Mouse (Mus musculus) liver, embryonic 13.5 days (tissue): Measurements from ENCODE around the gene Shld2. TPM values are rescaled to one million over a fixed set of nuclear protein-coding genes. Genes with fewer than 3 reads are reported as not detected.
A peak's percentile ranks its signal among the peaks of the same experiment; 100 is the strongest.
"Not testable (repeated sequence)": the region's sequence is repeated elsewhere in the genome, so short reads cannot be mapped to it uniquely, and the experiment has no call there.

Experiments
- ATAC-seq: fragments of 200-750 bp; cut with Nextera tagmentation; 2 replicates; pipeline ENCODE4 v1.8.0; 2017; ENCODE audit warnings: low read depth, mild to moderate bottlenecking, moderate number of reproducible peaks, moderate library complexity
- DNase-seq: peaks from one replicate; pipeline ENCODE4 v3.0.0; 2022
- H3K27ac ChIP-seq: fragments of 300-500 bp; sonication (generic); 2 replicates; pipeline ENCODE4 v1.5.1; 2015; ENCODE audit warnings: moderate library complexity, mild to moderate bottlenecking, inconsistent platforms
- H3K27me3 ChIP-seq: fragments of 300-500 bp; sonication (generic); 2 replicates; pipeline ENCODE4 v1.6.1; 2015; ENCODE audit warnings: mild to moderate bottlenecking, inconsistent platforms
- H3K36me3 ChIP-seq: fragments of 300-500 bp; sonication (generic); 2 replicates; pipeline ENCODE4 v1.6.1; 2015; ENCODE audit warnings: mild to moderate bottlenecking, inconsistent platforms
- H3K4me1 ChIP-seq: fragments of 300-500 bp; sonication (generic); replicated peaks from 2 replicates; pipeline ENCODE4 v1.6.1; 2015; ENCODE audit warnings: inconsistent platforms
- H3K4me2 ChIP-seq: fragments of 300-500 bp; sonication (generic); 2 replicates; pipeline ENCODE4 v1.6.1; 2015; ENCODE audit warnings: inconsistent platforms, mild to moderate bottlenecking, moderate library complexity
- H3K4me3 ChIP-seq: fragments of 300-500 bp; sonication (generic); replicated peaks from 2 replicates; pipeline ENCODE4 v1.5.1; 2015; ENCODE audit warnings: mild to moderate bottlenecking, inconsistent platforms
- H3K9ac ChIP-seq: fragments of 300-500 bp; sonication (generic); 2 replicates; pipeline ENCODE4 v1.6.1; 2015; ENCODE audit warnings: mild to moderate bottlenecking, inconsistent platforms
- H3K9me3 ChIP-seq: fragments of 300-500 bp; sonication (generic); replicated peaks from 2 replicates; pipeline ENCODE4 v1.6.1; 2016; ENCODE audit warnings: inconsistent platforms
- WGBS: fragments of 180-500 bp; shearing (Covaris S2); methylation state at CpG from one replicate; pipeline ENCODE4 v1.1.7; 2015; ENCODE audit not compliant: insufficient replicate concordance; 5-methylcytosine and 5-hydroxymethylcytosine counted together
- polyA plus RNA-seq: library from polyadenylated mRNA; unstranded; fragments of >200 nt; fragmentation: Nextera tagmentation; extraction: Ambion mirVana; gene quantifications from 2 replicates; pipeline ENCODE4 v1.2.1, GENCODE M21; 2015

Gene Shld2
- polyA plus RNA-seq, 1 experiment from 2014 or later: 7.2 TPM

GRCm38 (mm10) chr14:34279726-34280125 is 30.6 kb downstream of the Shld2 start:
- Histone ChIP-seq H3K27me3 (no peaks in the 10 kb centered on the region), H3K4me3 (no peak overlapping the region), H3K4me1 (no peaks in the 10 kb centered on the region), H3K9ac (no peak overlapping the region), H3K9me3 (no peaks in the 10 kb centered on the region), H3K27ac (no peak overlapping the region), H3K4me2 (no peak overlapping the region), H3K36me3 (no peaks in the 10 kb centered on the region)
- ATAC-seq (no peak), DNase-seq (no peak)
- 67% methylated on average over 4 of the region's 4 CpGs for WGBS

GRCm38 (mm10) chr14:34275225-34275624 is 35.1 kb downstream of the Shld2 start:
- H3K4me2 ChIP-seq: peak overlapping the region; percentile 23; the same call in 1 of the 2 replicates
- H3K9ac ChIP-seq: no peak overlapping the region
- no peaks in the 10 kb centered on the region for H3K36me3 ChIP-seq
- ATAC-seq (peak; percentile 71), DNase-seq (no peak)
- no peak overlapping the region for H3K4me3 ChIP-seq
- H3K4me1 ChIP-seq: no peaks in the 10 kb centered on the region
- WGBS: 68% methylated on average over 4 of the region's 4 CpGs
- no peaks in the 10 kb centered on the region for H3K9me3 ChIP-seq
- H3K27me3 ChIP-seq: no peaks in the 10 kb centered on the region
- no peak overlapping the region for H3K27ac ChIP-seq

GRCm38 (mm10) chr14:34274141-34274540 is 36.2 kb downstream of the Shld2 start:
- Histone ChIP-seq H3K9me3 (no peaks in the 10 kb centered on the region), H3K4me2 (no peak overlapping the region), H3K4me3 (no peak overlapping the region), H3K9ac (no peak overlapping the region), H3K27ac (no peak overlapping the region), H3K27me3 (no peaks in the 10 kb centered on the region), H3K4me1 (no peaks in the 10 kb centered on the region), H3K36me3 (no peaks in the 10 kb centered on the region)
- 84% methylated on average over 3 of the region's 3 CpGs for WGBS
- DNase-seq (no peak), ATAC-seq (no peak)

GRCm38 (mm10) chr14:34273280-34273679 is 37.0 kb downstream of the Shld2 start:
- ATAC-seq: no peak
- H3K4me1 ChIP-seq: no peaks in the 10 kb centered on the region
- no peaks in the 10 kb centered on the region for H3K9me3 ChIP-seq
- H3K4me3 ChIP-seq: no peak overlapping the region
- no peak overlapping the region for H3K27ac ChIP-seq
- no peak for DNase-seq
- H3K27me3 ChIP-seq: no peaks in the 10 kb centered on the region
- WGBS: 45% methylated on average over 2 of the region's 2 CpGs
- H3K4me2 ChIP-seq: no peak overlapping the region
- H3K36me3 ChIP-seq: no peaks in the 10 kb centered on the region
- no peak overlapping the region for H3K9ac ChIP-seq

- H3K27me3 ChIP-seq: no peaks in the 10 kb centered on the region
- ATAC-seq (peak; percentile 51), DNase-seq (no peak)
- H3K4me3 ChIP-seq: no peak overlapping the region
- H3K27ac ChIP-seq: peak overlapping the region; percentile 35
- WGBS: 63% methylated on average over 9 of the region's 9 CpGs
- no peak overlapping the region for H3K4me2 ChIP-seq
- no peak overlapping the region for H3K9ac ChIP-seq
- H3K36me3 ChIP-seq: no peaks in the 10 kb centered on the region
- H3K9me3 ChIP-seq: no peaks in the 10 kb centered on the region
- H3K4me1 ChIP-seq: 0 out of 2 replicates have a peak, but pooled peaks cover 2% of the 10 kb centered on the region
Observed at GRCm38 (mm10) chr14:34268046-34268445, 42.2 kb downstream of the Shld2 start.

GRCm38 (mm10) chr14:34258525-34258924 is 51.8 kb downstream of the Shld2 start:
- H3K4me1 ChIP-seq, H3K27me3 ChIP-seq, H3K9me3 ChIP-seq, H3K4me3 ChIP-seq, H3K4me2 ChIP-seq, ATAC-seq, DNase-seq, H3K27ac ChIP-seq, H3K9ac ChIP-seq, H3K36me3 ChIP-seq: not testable (repeated sequence)
- WGBS: 65% methylated on average over 3 of the region's 3 CpGs

DNA sequence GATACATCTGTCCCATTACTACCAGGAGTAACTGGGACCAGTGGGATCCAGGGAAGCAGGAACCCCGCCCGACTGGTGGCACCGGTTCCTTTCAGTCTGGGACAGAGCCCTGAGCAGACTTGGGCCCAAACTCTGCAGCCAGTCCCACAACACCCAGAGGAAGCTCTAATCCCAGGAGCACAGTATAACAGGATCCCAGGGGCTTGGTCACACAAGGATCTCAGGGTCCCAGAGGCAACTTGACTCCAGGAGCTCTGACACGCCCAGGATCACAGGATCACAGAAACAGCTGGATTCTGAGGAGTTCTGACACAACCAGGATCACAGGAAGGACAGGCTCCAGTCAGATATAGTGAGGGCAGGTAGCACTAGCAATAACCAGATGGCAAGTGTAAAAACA is 57.0 kb downstream of the Shld2 start:
- H3K9me3 ChIP-seq: no peaks in the 10 kb centered on the region
- ATAC-seq: no peak
- H3K4me1 ChIP-seq: peaks cover 3% of the 10 kb centered on the region; the same call in 1 of the 2 replicates
- H3K4me2 ChIP-seq: no peak overlapping the region
- peak overlapping the region; percentile 43; the same call in 1 of the 2 replicates for H3K27ac ChIP-seq
- DNase-seq: no peak
- no peak overlapping the region for H3K9ac ChIP-seq
- H3K27me3 ChIP-seq: no peaks in the 10 kb centered on the region
- 65% methylated on average over 4 of the region's 4 CpGs for WGBS
- H3K4me3 ChIP-seq: no peak overlapping the region
- no peaks in the 10 kb centered on the region; the same call in 1 of the 2 replicates for H3K36me3 ChIP-seq

DNA sequence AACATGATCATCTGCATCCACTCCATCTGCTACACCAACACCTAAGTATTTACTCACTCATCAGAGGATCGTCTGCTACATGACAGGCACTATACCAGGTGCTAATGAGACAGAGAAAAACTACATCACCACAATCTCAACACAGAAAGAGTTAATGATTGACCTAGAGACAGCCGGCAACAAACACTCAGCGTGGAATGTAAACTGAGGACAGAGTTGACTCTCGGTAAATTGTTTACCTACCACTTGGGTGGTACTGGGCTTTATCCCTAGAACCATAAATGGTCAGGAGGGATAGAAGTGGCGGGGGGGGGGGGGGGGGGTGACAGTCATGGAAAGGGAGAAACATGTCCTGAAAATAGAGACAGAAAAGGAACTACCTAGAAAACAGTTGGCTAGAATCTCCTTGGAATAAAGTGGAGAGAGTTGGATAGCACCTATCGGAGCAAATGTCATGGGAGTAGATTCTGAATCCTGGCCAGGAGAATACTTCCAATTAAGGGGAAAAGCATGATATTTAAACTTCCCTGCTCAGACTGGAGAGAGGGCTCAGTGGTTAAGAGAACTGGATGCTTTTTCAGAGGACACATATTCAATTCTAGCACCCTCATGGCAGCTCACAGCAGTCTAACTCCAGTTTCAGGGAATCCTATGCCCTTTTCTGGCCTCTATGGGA is 57.7 kb downstream of the Shld2 start:
- Histone ChIP-seq H3K9ac (no peak overlapping the region), H3K4me3 (no peak overlapping the region), H3K9me3 (no peaks in the 10 kb centered on the region), H3K36me3 (no peaks in the 10 kb centered on the region; the same call in 1 of the 2 replicates), H3K27ac (peak overlapping the region; percentile 18; the same call in 1 of the 2 replicates), H3K27me3 (no peaks in the 10 kb centered on the region), H3K4me2 (no peak overlapping the region), H3K4me1 (peaks cover 3% of the 10 kb centered on the region; the same call in 1 of the 2 replicates)
- ATAC-seq (peak; percentile 51; the same call in 1 of the 2 replicates), DNase-seq (no peak)
- 67% methylated on average over 5 of the region's 6 CpGs for WGBS

GRCm38 (mm10) chr14:34240676-34241075 is 69.6 kb downstream of the Shld2 start:
- Histone ChIP-seq H3K9me3 (no peaks in the 10 kb centered on the region), H3K27me3 (no peaks in the 10 kb centered on the region), H3K4me1 (peaks cover 9% of the 10 kb centered on the region; the same call in 1 of the 2 replicates), H3K9ac (no peak overlapping the region), H3K4me3 (no peak overlapping the region), H3K27ac (no peak overlapping the region), H3K4me2 (no peak overlapping the region), H3K36me3 (peaks cover 6% of the 10 kb centered on the region; the same call in 1 of the 2 replicates)
- peak; percentile 74 for ATAC-seq
- no peak for DNase-seq
- 54% methylated on average over 6 of the region's 6 CpGs for WGBS

DNA sequence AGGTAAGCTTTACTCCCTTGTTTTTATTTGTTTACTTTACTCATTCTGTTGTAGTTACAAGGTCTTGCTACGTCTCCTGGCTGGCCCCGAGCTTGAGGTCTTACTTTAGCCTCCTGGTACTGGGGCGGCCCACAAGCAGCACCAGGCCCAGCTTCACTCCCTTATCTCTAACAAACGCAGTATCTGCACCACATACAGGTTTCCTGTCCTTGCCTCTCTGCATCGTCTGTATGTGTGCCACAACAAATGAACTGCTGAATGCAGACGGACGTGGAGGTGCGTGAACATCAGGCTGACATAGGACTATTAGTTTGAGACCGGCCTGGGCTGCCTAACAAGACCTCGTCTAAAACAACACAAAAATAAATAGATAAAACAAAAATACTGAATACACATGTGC is 70.0 kb downstream of the Shld2 start:
- Histone ChIP-seq H3K4me3 (no peak overlapping the region), H3K4me2 (no peak overlapping the region), H3K9ac (no peak overlapping the region), H3K36me3 (peaks cover 6% of the 10 kb centered on the region; the same call in 1 of the 2 replicates), H3K27me3 (no peaks in the 10 kb centered on the region), H3K27ac (peak overlapping the region; percentile 71), H3K9me3 (no peaks in the 10 kb centered on the region), H3K4me1 (peaks cover 9% of the 10 kb centered on the region; the same call in 1 of the 2 replicates)
- peak; percentile 2 for DNase-seq
- no peak for ATAC-seq
- WGBS: 22% methylated on average over 10 of the region's 10 CpGs

GRCm38 (mm10) chr14:34234630-34235380 is 75.5 kb downstream of the Shld2 start:
- H3K9me3 ChIP-seq: no peaks in the 10 kb centered on the region
- no peak overlapping the region for H3K4me3 ChIP-seq
- no peak overlapping the region for H3K27ac ChIP-seq
- peak; percentile 90 for ATAC-seq
- peaks cover 11% of the 10 kb centered on the region; the same call in 1 of the 2 replicates for H3K36me3 ChIP-seq
- H3K27me3 ChIP-seq: no peaks in the 10 kb centered on the region
- no peak overlapping the region for H3K9ac ChIP-seq
- peak; percentile 42 for DNase-seq
- peak overlapping the region; percentile 48 for H3K4me2 ChIP-seq
- WGBS: 13% methylated on average over 16 of the region's 16 CpGs
- peaks cover 5% of the 10 kb centered on the region; the same call in 1 of the 2 replicates for H3K4me1 ChIP-seq
